Mouse (Mus musculus): Measurements from ENCODE around the gene Slc4a4.

DNA sequence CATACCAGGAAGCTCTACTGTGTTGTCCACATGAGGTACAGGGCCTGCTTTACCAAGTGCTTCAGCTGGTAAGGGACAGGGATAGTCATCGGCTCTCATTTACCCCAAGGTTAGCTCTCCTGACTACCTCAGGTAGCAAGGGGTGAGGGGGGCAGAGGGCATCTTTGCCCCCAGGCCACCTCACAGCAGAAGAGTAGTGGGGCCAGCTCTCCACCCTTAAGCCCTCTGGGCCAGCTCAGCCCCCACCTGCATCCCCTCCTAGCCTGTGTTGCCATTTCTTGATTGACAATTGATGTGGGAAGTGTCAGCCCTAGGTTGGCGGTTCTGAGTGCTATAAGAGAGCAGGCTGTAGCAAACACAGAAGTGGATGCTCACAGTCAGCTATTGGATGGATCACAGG lies 23.8 kb upstream of the Slc4a4 start:
- TF ChIP-seq POLR2A (IDR thresholded peaks at IDR 0.05; ENCODE audit: insufficient read length, low read depth) (no peak), TCF3 (IDR thresholded peaks at IDR 0.05; ENCODE audit: insufficient read length, low read depth) (no peak), TCF12 (IDR thresholded peaks at IDR 0.05; ENCODE audit: insufficient read depth, poor library complexity, severe bottlenecking) (no peak), MAX (IDR thresholded peaks at IDR 0.05; ENCODE audit: low read depth) (no peak), REST (IDR thresholded peaks at IDR 0.05; ENCODE audit: insufficient read depth, insufficient read length) (no peak), MYOG (IDR thresholded peaks at IDR 0.05; ENCODE audit: control insufficient read depth in 1 of 3, insufficient read depth in 1 of 3, insufficient read length in 2 of 3, low read depth in 2 of 3) (no peak), USF1 (IDR thresholded peaks at IDR 0.05; ENCODE audit: low read depth) (no peak), MYOD1 (IDR thresholded peaks at IDR 0.05; ENCODE audit: control insufficient read depth in 1 of 3, insufficient read length in 2 of 3, low read depth in 2 of 3) (no peak), E2F4 (IDR thresholded peaks at IDR 0.05; ENCODE audit: insufficient read depth) (no peak), POLR2AphosphoS2 (IDR thresholded peaks at IDR 0.05; ENCODE audit: insufficient read length, low read depth) (no peak), SRF (IDR thresholded peaks at IDR 0.05; ENCODE audit: control insufficient read depth, insufficient read length, low read depth) (no peak)
